Mouse (Mus musculus): Measurements from ENCODE around the gene 4930469K13Rik. TPM values are rescaled to one million over a fixed set of nuclear protein-coding genes. Genes with fewer than 3 reads are reported as not detected.

Gene 4930469K13Rik
- total and polyA plus RNA-seq, 2 experiments from 2014 or later: 0.66 TPM; not detected in 1

- no peaks in the 10 kb centered on the region for H3K4me1 ChIP-seq (ENCODE audit: insufficient read depth, low read length)
- no peak overlapping the region for H3K4me2 ChIP-seq (ENCODE audit: low read depth, low read length, poor library complexity, severe bottlenecking)
- no peaks in the 10 kb centered on the region for H3K9me3 ChIP-seq (ENCODE audit: low read length)
- TF ChIP-seq CTCF (IDR thresholded peaks at IDR 0.05): no peak
- no peak overlapping the region for H3K27ac ChIP-seq (ENCODE audit: low read depth, low read length)
- no peak overlapping the region for H3K9ac ChIP-seq (replicated peaks; ENCODE audit: low read length, poor library complexity, severe bottlenecking)
- 69% methylated on average over 6 of the region's 7 CpGs for WGBS
- H3K4me3 ChIP-seq (ENCODE audit: low read depth, low read length): no peak overlapping the region
- H3K36me3 ChIP-seq (ENCODE audit: insufficient read depth, low read length): no peaks in the 10 kb centered on the region
- DNase-seq (ENCODE audit: low spot score) (no peak), ATAC-seq (ENCODE audit: low FRiP score) (no peak)
- H3K27me3 ChIP-seq (ENCODE audit: insufficient read depth, low read length): no peaks in the 10 kb centered on the region
Observed at GRCm38 (mm10) chr11:33962178-33962577, 136.2 kb downstream of the 4930469K13Rik start.

DNA sequence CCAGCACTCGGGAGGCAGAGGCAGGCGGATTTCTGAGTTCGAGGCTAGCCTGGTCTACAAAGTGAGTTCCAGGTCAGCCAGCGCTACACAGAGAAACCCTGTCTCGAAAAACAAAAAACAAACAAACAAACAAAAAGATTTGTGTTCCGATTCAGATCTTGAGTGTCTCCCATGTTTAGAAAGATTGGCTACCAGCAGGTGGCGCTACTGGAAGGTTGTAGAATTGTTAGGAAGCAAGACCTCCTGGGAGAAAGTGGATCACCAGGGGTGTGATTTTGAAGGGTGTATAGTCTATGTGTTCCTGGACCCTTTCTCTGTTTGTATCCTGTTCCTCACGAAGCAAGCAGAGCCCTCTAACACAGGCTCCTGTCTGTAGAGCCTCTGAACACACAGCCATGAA, 139.6 kb downstream of the 4930469K13Rik start:
- no peak for ATAC-seq (ENCODE audit: low FRiP score)
- Histone ChIP-seq H3K4me3 (ENCODE audit: low read depth, low read length) (no peak overlapping the region), H3K27me3 (ENCODE audit: insufficient read depth, low read length) (no peaks in the 10 kb centered on the region), H3K9me3 (ENCODE audit: low read length) (no peaks in the 10 kb centered on the region), H3K36me3 (ENCODE audit: insufficient read depth, low read length) (no peaks in the 10 kb centered on the region), H3K27ac (ENCODE audit: low read depth, low read length) (no peak overlapping the region), H3K4me1 (ENCODE audit: insufficient read depth, low read length) (no peaks in the 10 kb centered on the region), H3K9ac (replicated peaks; ENCODE audit: low read length, poor library complexity, severe bottlenecking) (no peak overlapping the region), H3K4me2 (ENCODE audit: low read depth, low read length, poor library complexity, severe bottlenecking) (no peak overlapping the region)
- no peak for DNase-seq (ENCODE audit: low spot score)
- TF ChIP-seq CTCF (IDR thresholded peaks at IDR 0.05): peak; percentile 61
- 85% methylated on average over 8 of the region's 8 CpGs for WGBS

GRCm38 (mm10) chr11:33957595-33957994, 140.8 kb downstream of the 4930469K13Rik start:
- no peak overlapping the region for H3K27ac ChIP-seq (ENCODE audit: low read depth, low read length)
- no peaks in the 10 kb centered on the region for H3K36me3 ChIP-seq (ENCODE audit: insufficient read depth, low read length)
- H3K9ac ChIP-seq (replicated peaks; ENCODE audit: low read length, poor library complexity, severe bottlenecking): no peak overlapping the region
- H3K9me3 ChIP-seq (ENCODE audit: low read length): no peaks in the 10 kb centered on the region
- no peak for TF ChIP-seq CTCF (IDR thresholded peaks at IDR 0.05)
- H3K4me1 ChIP-seq (ENCODE audit: insufficient read depth, low read length): no peaks in the 10 kb centered on the region
- no peak for DNase-seq (ENCODE audit: low spot score)
- ATAC-seq (ENCODE audit: low FRiP score): no peak
- H3K4me3 ChIP-seq (ENCODE audit: low read depth, low read length): no peak overlapping the region
- no peaks in the 10 kb centered on the region for H3K27me3 ChIP-seq (ENCODE audit: insufficient read depth, low read length)
- WGBS: 88% methylated on average over 6 of the region's 6 CpGs
- no peak overlapping the region for H3K4me2 ChIP-seq (ENCODE audit: low read depth, low read length, poor library complexity, severe bottlenecking)

- no peak overlapping the region for H3K4me2 ChIP-seq (ENCODE audit: low read depth, low read length, poor library complexity, severe bottlenecking)
- H3K27ac ChIP-seq (ENCODE audit: low read depth, low read length): no peak overlapping the region
- H3K36me3 ChIP-seq (ENCODE audit: insufficient read depth, low read length): no peaks in the 10 kb centered on the region
- no peak for DNase-seq (ENCODE audit: low spot score)
- no peak for TF ChIP-seq CTCF (IDR thresholded peaks at IDR 0.05)
- no peak overlapping the region for H3K4me3 ChIP-seq (ENCODE audit: low read depth, low read length)
- no peak for ATAC-seq (ENCODE audit: low FRiP score)
- no peaks in the 10 kb centered on the region for H3K4me1 ChIP-seq (ENCODE audit: insufficient read depth, low read length)
- H3K9me3 ChIP-seq (ENCODE audit: low read length): no peaks in the 10 kb centered on the region
- no peaks in the 10 kb centered on the region for H3K27me3 ChIP-seq (ENCODE audit: insufficient read depth, low read length)
- no peak overlapping the region for H3K9ac ChIP-seq (replicated peaks; ENCODE audit: low read length, poor library complexity, severe bottlenecking)
- 87% methylated on average over 5 of the region's 5 CpGs for WGBS
Observed at GRCm38 (mm10) chr11:33956623-33957022, 141.7 kb downstream of the 4930469K13Rik start.

- WGBS: 73% methylated on average over 4 of the region's 4 CpGs
- H3K9me3 ChIP-seq (ENCODE audit: low read length): no peaks in the 10 kb centered on the region
- H3K4me3 ChIP-seq (ENCODE audit: low read depth, low read length): no peak overlapping the region
- DNase-seq (ENCODE audit: low spot score) (no peak), ATAC-seq (ENCODE audit: low FRiP score) (no peak)
- H3K27me3 ChIP-seq (ENCODE audit: insufficient read depth, low read length): no peaks in the 10 kb centered on the region
- H3K4me2 ChIP-seq (ENCODE audit: low read depth, low read length, poor library complexity, severe bottlenecking): no peak overlapping the region
- no peak for TF ChIP-seq CTCF (IDR thresholded peaks at IDR 0.05)
- no peak overlapping the region for H3K9ac ChIP-seq (replicated peaks; ENCODE audit: low read length, poor library complexity, severe bottlenecking)
- H3K36me3 ChIP-seq (ENCODE audit: insufficient read depth, low read length): no peaks in the 10 kb centered on the region
- H3K27ac ChIP-seq (ENCODE audit: low read depth, low read length): no peak overlapping the region
- H3K4me1 ChIP-seq (ENCODE audit: insufficient read depth, low read length): no peaks in the 10 kb centered on the region
Observed at GRCm38 (mm10) chr11:33955982-33956381, 142.4 kb downstream of the 4930469K13Rik start.

DNA sequence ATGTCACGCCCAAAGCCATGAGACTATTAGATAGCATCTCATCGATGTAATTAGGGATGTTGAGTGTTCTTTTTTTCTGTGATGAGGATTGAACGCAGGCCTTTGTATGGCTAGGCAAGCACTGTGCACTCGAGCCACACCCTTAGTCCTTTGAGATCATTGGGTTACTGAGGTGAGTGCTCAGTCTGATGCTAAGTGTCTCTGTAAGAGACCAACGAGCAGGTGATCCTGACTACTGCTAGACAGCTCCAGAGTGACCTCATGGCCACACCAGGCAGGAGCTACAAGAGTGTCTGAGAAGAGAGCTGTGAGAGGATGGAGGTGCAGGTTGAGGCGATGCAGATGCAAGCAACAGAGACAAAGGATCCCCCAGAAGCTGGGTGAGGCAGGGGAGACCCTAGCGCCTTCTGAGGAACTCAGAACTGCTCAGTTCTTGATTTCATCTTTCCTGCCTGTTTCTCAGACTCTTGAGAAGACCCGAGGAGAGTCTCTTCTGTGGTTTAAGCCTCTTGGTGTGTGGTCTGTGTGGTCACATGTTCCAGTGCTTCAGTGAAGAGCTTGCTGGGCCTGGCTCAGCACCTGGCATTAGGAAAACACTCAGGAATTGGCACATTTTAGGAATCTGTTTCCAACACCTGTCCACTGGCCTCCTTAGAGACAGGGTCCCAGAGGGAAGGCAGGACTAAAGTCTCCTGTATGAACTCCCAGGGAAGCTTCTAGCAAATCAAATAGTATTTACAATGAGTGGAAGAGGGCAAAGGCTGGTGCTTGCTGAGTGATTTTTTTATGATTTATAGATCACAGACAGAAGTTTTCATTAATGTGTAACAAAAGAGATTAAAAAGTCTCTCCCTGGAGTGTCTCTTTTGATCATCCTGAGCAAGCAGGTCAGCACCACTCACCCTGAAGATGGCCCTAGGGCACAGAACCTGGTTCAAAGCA, 146.4 kb downstream of the 4930469K13Rik start:
- H3K4me2 ChIP-seq (ENCODE audit: low read depth, low read length, poor library complexity, severe bottlenecking): no peak overlapping the region

More for the DNA sequence above, 146.4 kb downstream of the 4930469K13Rik start:
- Histone ChIP-seq H3K36me3 (ENCODE audit: insufficient read depth, low read length) (no peaks in the 10 kb centered on the region), H3K27me3 (ENCODE audit: insufficient read depth, low read length) (no peaks in the 10 kb centered on the region), H3K4me1 (ENCODE audit: insufficient read depth, low read length) (no peaks in the 10 kb centered on the region), H3K27ac (ENCODE audit: low read depth, low read length) (no peak overlapping the region), H3K9me3 (ENCODE audit: low read length) (no peaks in the 10 kb centered on the region), H3K4me3 (ENCODE audit: low read depth, low read length) (no peak overlapping the region), H3K9ac (replicated peaks; ENCODE audit: low read length, poor library complexity, severe bottlenecking) (no peak overlapping the region)
- WGBS: 86% methylated on average over 8 of the region's 8 CpGs
- DNase-seq (ENCODE audit: low spot score): no peak
- no peak for ATAC-seq (ENCODE audit: low FRiP score)
- no peak for TF ChIP-seq CTCF (IDR thresholded peaks at IDR 0.05)
